Mouse (Mus musculus) stomach, embryonic 14.5 days (tissue): ENCODE data around the gene Skap2. TPM values are rescaled to one million over a fixed set of nuclear protein-coding genes. Genes with fewer than 3 reads are reported as not detected.

Experiments used
- ATAC-seq: fragments of 200-750 bp; cut with Nextera tagmentation; 2 replicates; pipeline ENCODE4 v1.8.0; 2017; ENCODE audit warnings: low read depth, moderate TSS enrichment; ENCODE audit not compliant: insufficient number of reproducible peaks, insufficient read depth, low FRiP score
- H3K27ac ChIP-seq: fragments of 300-500 bp; sonication (generic); 2 replicates; pipeline ENCODE4 v1.5.1; 2014; ENCODE audit warnings: mild to moderate bottlenecking, low read length, moderate library complexity, mixed read lengths
- H3K27me3 ChIP-seq: fragments of 300-500 bp; sonication (generic); 2 replicates; pipeline ENCODE4 v1.6.1; 2014; ENCODE audit warnings: low read length, control low read depth, mixed read lengths; ENCODE audit not compliant: control insufficient read depth, insufficient read depth
- H3K36me3 ChIP-seq: fragments of 300-500 bp; sonication (generic); 2 replicates; pipeline ENCODE4 v1.6.1; 2014; ENCODE audit warnings: mild to moderate bottlenecking, control low read depth, low read length, moderate library complexity, mixed read lengths; ENCODE audit not compliant: control insufficient read depth, insufficient read depth
- H3K4me1 ChIP-seq: fragments of 300-500 bp; sonication (generic); 2 replicates; pipeline ENCODE4 v1.6.1; 2014; ENCODE audit warnings: low read length, control low read depth, mixed read lengths; ENCODE audit not compliant: control insufficient read depth, insufficient read depth
- H3K4me2 ChIP-seq: fragments of 300-500 bp; sonication (generic); replicated peaks from 2 replicates; pipeline ENCODE4 v1.6.1; 2014; ENCODE audit warnings: low read depth, low read length, control low read depth
- H3K4me3 ChIP-seq: fragments of 300-500 bp; sonication (generic); 2 replicates; pipeline ENCODE4 v1.5.1; 2014; ENCODE audit warnings: low read depth, low read length, control low read depth
- H3K9ac ChIP-seq: fragments of 300-500 bp; sonication (generic); replicated peaks from 2 replicates; pipeline ENCODE4 v1.6.1; 2014; ENCODE audit warnings: low read depth, mild to moderate bottlenecking, control low read depth, low read length, moderate library complexity, mixed read lengths
- H3K9me3 ChIP-seq: fragments of 300-500 bp; sonication (generic); 2 replicates; pipeline ENCODE4 v1.6.1; 2016; ENCODE audit warnings: low read depth, low read length, control low read depth; ENCODE audit not compliant: control insufficient read depth
- WGBS: fragments of 180-500 bp; shearing (Covaris S2); extraction: QIAGEN DNeasy Blood & Tissue Kit; methylation state at CpG from one replicate; pipeline ENCODE4 v1.1.7; 2014; 5-methylcytosine and 5-hydroxymethylcytosine counted together
- polyA plus RNA-seq: library from polyadenylated mRNA; unstranded; fragments of >200 nt; fragmentation: Nextera tagmentation; extraction: Ambion mirVana; gene quantifications from 2 replicates; pipeline ENCODE4 v1.2.1, GENCODE M21; 2014

The Skap2 gene
- polyA plus RNA-seq, 1 experiment from 2014 or later = 49.1 TPM

- ATAC-seq = no peak
- Histone ChIP-seq H3K36me3 (no peaks in the 10 kb centered on the region), H3K27ac (no peak overlapping the region), H3K4me2 (no peak overlapping the region), H3K4me3 (no peak overlapping the region), H3K4me1 (peaks cover 14% of the 10 kb centered on the region), H3K9ac (no peak overlapping the region), H3K27me3 (no peaks in the 10 kb centered on the region), H3K9me3 (no peaks in the 10 kb centered on the region)
- WGBS = 57% methylated on average over 3 of the region's 3 CpGs
These were observed 116.6 kb downstream of the Skap2 start for GRCm38 (mm10) chr6:51895753-51896152.

GRCm38 (mm10) chr6:51894717-51895116, 117.6 kb downstream of the Skap2 start:
- H3K4me1 ChIP-seq = peaks cover 22% of the 10 kb centered on the region
- H3K27me3 ChIP-seq = no peaks in the 10 kb centered on the region
- H3K9ac ChIP-seq = no peak overlapping the region
- 66% methylated on average over 3 of the region's 3 CpGs for WGBS
- no peak overlapping the region for H3K27ac ChIP-seq
- H3K4me3 ChIP-seq = no peak overlapping the region
- no peak overlapping the region for H3K4me2 ChIP-seq
- H3K36me3 ChIP-seq = no peaks in the 10 kb centered on the region
- no peak for ATAC-seq
- no peaks in the 10 kb centered on the region for H3K9me3 ChIP-seq

- Histone ChIP-seq H3K4me1 (peaks cover 28% of the 10 kb centered on the region), H3K9ac (no peak overlapping the region), H3K4me3 (no peak overlapping the region), H3K9me3 (no peaks in the 10 kb centered on the region), H3K4me2 (no peak overlapping the region; the same call in 1 of the 2 replicates), H3K27ac (peak overlapping the region; percentile 48; the same call in 1 of the 2 replicates), H3K36me3 (no peaks in the 10 kb centered on the region), H3K27me3 (no peaks in the 10 kb centered on the region)
- ATAC-seq = no peak
- 31% methylated on average over 5 of the region's 5 CpGs for WGBS
These were observed 122.0 kb downstream of the Skap2 start for GRCm38 (mm10) chr6:51890356-51890755.

GRCm38 (mm10) chr6:51889824-51890223, 122.5 kb downstream of the Skap2 start:
- ATAC-seq = no peak
- H3K4me2 ChIP-seq = no peak overlapping the region; the same call in 1 of the 2 replicates
- peaks cover 27% of the 10 kb centered on the region for H3K4me1 ChIP-seq
- H3K9ac ChIP-seq = no peak overlapping the region
- no peaks in the 10 kb centered on the region for H3K27me3 ChIP-seq
- H3K36me3 ChIP-seq = no peaks in the 10 kb centered on the region
- H3K9me3 ChIP-seq = no peaks in the 10 kb centered on the region
- H3K4me3 ChIP-seq = no peak overlapping the region
- 23% methylated on average over 4 of the region's 4 CpGs for WGBS
- H3K27ac ChIP-seq = peak overlapping the region; percentile 48; the same call in 1 of the 2 replicates

- Histone ChIP-seq H3K9ac (no peak overlapping the region), H3K36me3 (no peaks in the 10 kb centered on the region), H3K27ac (peak overlapping the region; percentile 52; the same call in 1 of the 2 replicates), H3K4me3 (no peak overlapping the region), H3K4me1 (peaks cover 33% of the 10 kb centered on the region), H3K9me3 (no peaks in the 10 kb centered on the region), H3K27me3 (no peaks in the 10 kb centered on the region), H3K4me2 (no peak overlapping the region)
- no peak for ATAC-seq
- 17% methylated on average over 3 of the region's 3 CpGs for WGBS
These were observed 125.4 kb downstream of the Skap2 start for GRCm38 (mm10) chr6:51886902-51887431.

- Histone ChIP-seq H3K27me3 (no peaks in the 10 kb centered on the region), H3K4me3 (no peak overlapping the region), H3K4me2 (no peak overlapping the region), H3K9me3 (no peaks in the 10 kb centered on the region), H3K27ac (no peak overlapping the region), H3K4me1 (peaks cover 23% of the 10 kb centered on the region; the same call in 1 of the 2 replicates), H3K9ac (no peak overlapping the region), H3K36me3 (no peaks in the 10 kb centered on the region)
- ATAC-seq = no peak
- WGBS = 76% methylated on average over 5 of the region's 5 CpGs
These were observed 129.5 kb downstream of the Skap2 start for GRCm38 (mm10) chr6:51882880-51883274.

- H3K4me1 ChIP-seq = peaks cover 21% of the 10 kb centered on the region; the same call in 1 of the 2 replicates
These were observed 130.0 kb downstream of the Skap2 start for GRCm38 (mm10) chr6:51882266-51882879.

GRCm38 (mm10) chr6:51881181-51881968, 131.0 kb downstream of the Skap2 start:
- no peaks in the 10 kb centered on the region for H3K27me3 ChIP-seq
- WGBS = 19% methylated on average over 13 of the region's 13 CpGs
- no peak overlapping the region for H3K9ac ChIP-seq
- peak overlapping the region; percentile 5; the same call in 1 of the 2 replicates for H3K4me2 ChIP-seq
- H3K4me1 ChIP-seq = peaks cover 15% of the 10 kb centered on the region
- no peak overlapping the region for H3K4me3 ChIP-seq
- H3K27ac ChIP-seq = peak overlapping the region; percentile 73; the same call in 1 of the 2 replicates
- no peaks in the 10 kb centered on the region for H3K9me3 ChIP-seq
- peak; percentile 49; the same call in 1 of the 2 replicates for ATAC-seq
- H3K36me3 ChIP-seq = no peaks in the 10 kb centered on the region

More at GRCm38 (mm10) chr6:51882266-51882879, 130.0 kb downstream of the Skap2 start:
- 68% methylated on average over 17 of the region's 17 CpGs for WGBS
- no peaks in the 10 kb centered on the region for H3K36me3 ChIP-seq
- H3K9me3 ChIP-seq = no peaks in the 10 kb centered on the region
- H3K4me2 ChIP-seq = no peak overlapping the region
- ATAC-seq = no peak
- no peaks in the 10 kb centered on the region for H3K27me3 ChIP-seq
- H3K9ac ChIP-seq = no peak overlapping the region
- no peak overlapping the region for H3K4me3 ChIP-seq
- H3K27ac ChIP-seq = 0 out of 2 replicates have a peak overlapping the region, but pooled peaks have one; percentile 30
